Mouse (Mus musculus): Measurements from ENCODE around the gene A4galt. TPM values are rescaled to one million over a fixed set of nuclear protein-coding genes. Genes with fewer than 3 reads are reported as not detected.

The A4galt gene
- total and polyA plus RNA-seq, 2 experiments from 2014 or later: 5.1 to 7.9 TPM

DNA sequence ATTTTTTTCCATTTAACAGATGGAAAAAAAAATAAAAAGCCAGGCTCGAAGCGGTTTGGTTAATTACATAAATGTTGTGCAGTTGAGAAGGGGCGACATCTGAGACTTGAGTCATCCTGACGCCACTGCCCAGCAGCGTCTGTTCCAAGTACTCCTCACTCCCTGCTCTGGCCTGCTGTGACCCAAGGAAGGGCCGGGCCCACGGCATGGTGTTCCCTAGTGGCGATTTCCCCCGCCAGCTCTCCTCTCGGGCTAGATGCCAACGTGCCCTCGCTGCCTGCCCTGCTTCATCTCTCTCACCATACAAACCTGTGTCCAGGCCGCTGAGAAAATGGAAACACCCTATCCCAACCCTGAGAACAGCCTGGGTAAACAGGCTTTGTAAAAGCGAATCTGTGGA lies 486 bp upstream of the A4galt start:
- no peak overlapping the region for H3K4me2 ChIP-seq (ENCODE audit: low read depth, low read length, poor library complexity, severe bottlenecking)

DNA sequence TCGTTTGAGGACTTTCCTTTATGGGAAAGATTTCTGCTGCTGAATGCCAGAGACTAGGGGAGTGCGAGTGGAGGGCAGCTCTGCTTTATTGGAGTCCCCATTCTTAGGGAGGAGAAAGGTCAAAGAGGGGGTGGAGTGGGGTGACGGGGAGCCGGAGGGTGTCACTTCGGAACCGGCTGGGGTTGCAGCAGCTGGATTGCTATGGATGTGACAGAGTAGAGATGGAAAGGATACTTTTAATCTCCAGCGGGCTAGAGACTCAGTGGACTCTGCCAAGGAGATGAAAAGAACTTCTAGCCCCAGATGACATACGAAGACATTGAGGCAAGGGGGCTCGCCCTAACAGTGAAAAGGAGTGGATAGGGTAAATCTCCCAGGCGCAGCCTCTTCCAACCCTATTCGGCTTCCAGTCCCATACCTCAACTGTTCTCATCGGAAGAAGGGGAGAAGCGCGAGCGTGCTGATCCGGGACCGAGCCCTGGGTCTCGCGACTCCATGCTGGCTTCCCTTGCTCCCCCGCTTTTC lies 861 bp downstream of the A4galt start:
- no peaks in the 10 kb centered on the region for H3K36me3 ChIP-seq (ENCODE audit: insufficient read depth, low read length)
- ATAC-seq (ENCODE audit: low FRiP score) (no peak), DNase-seq (ENCODE audit: low spot score) (no peak)
- H3K9me3 ChIP-seq (ENCODE audit: low read length): no peaks in the 10 kb centered on the region
- TF ChIP-seq CTCF (IDR thresholded peaks at IDR 0.05): no peak
- H3K4me3 ChIP-seq (ENCODE audit: low read depth, low read length): peak overlapping the region; percentile 46
- H3K27ac ChIP-seq (ENCODE audit: low read depth, low read length): no peak overlapping the region
- peak overlapping the region; percentile 79 for H3K4me2 ChIP-seq (ENCODE audit: low read depth, low read length, poor library complexity, severe bottlenecking)
- no peaks in the 10 kb centered on the region for H3K4me1 ChIP-seq (ENCODE audit: insufficient read depth, low read length)
- H3K9ac ChIP-seq (replicated peaks; ENCODE audit: low read length, poor library complexity, severe bottlenecking): 0 out of 2 replicates have a peak overlapping the region, but pooled peaks have one; percentile 26
- peaks cover 27% of the 10 kb centered on the region for H3K27me3 ChIP-seq (ENCODE audit: insufficient read depth, low read length)
- 2% methylated on average over 19 of the region's 20 CpGs for WGBS

More for the DNA sequence above, 486 bp upstream of the A4galt start:
- Histone ChIP-seq H3K27me3 (ENCODE audit: insufficient read depth, low read length) (peaks cover 27% of the 10 kb centered on the region), H3K4me3 (ENCODE audit: low read depth, low read length) (no peak overlapping the region), H3K9me3 (ENCODE audit: low read length) (no peaks in the 10 kb centered on the region), H3K27ac (ENCODE audit: low read depth, low read length) (no peak overlapping the region), H3K4me1 (ENCODE audit: insufficient read depth, low read length) (no peaks in the 10 kb centered on the region), H3K9ac (replicated peaks; ENCODE audit: low read length, poor library complexity, severe bottlenecking) (no peak overlapping the region), H3K36me3 (ENCODE audit: insufficient read depth, low read length) (no peaks in the 10 kb centered on the region)
- no peak for ATAC-seq (ENCODE audit: low FRiP score)
- TF ChIP-seq CTCF (IDR thresholded peaks at IDR 0.05): no peak
- 74% methylated on average over 14 of the region's 14 CpGs for WGBS
- no peak for DNase-seq (ENCODE audit: low spot score)

DNA sequence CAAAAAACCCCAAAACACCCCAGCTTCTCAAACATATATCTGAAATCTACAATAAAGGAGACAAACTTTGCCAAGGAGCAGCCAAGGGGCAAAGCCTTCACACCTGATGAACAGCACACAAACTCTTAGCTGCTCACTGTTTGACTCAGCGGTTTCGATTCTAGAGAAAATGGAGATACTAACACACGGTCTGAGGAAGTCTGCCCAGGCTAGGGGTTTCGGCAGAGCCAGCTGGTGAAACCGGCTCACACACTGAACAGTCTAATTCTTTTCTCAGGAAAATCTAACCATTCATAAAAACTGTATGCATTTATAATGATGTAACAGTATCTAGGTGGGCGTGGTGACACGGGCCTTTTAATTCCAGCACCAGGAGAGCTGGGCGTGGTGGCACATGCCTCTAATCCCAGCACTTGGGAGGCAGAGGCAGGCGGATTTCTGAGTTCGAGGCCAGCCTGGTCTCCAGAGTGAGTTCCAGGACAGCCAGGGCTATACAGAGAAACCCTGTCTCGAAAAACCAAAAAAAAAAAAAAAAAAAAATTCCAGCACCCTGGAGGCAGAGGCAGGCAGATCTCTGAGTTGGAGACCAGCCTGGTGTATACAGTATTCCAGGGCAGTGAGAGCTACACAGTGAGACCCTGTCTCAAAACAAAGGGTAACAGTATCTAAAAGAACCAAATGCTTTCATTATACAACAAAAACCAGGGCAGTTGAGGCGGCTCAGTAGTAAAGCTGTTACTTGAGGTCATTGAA lies 1.9 kb downstream of the A4galt start:
- Histone ChIP-seq H3K27me3 (ENCODE audit: insufficient read depth, low read length) (peaks cover 27% of the 10 kb centered on the region), H3K9ac (replicated peaks; ENCODE audit: low read length, poor library complexity, severe bottlenecking) (no peak overlapping the region), H3K4me3 (ENCODE audit: low read depth, low read length) (no peak overlapping the region), H3K9me3 (ENCODE audit: low read length) (no peaks in the 10 kb centered on the region), H3K4me2 (ENCODE audit: low read depth, low read length, poor library complexity, severe bottlenecking) (no peak overlapping the region), H3K27ac (ENCODE audit: low read depth, low read length) (no peak overlapping the region), H3K36me3 (ENCODE audit: insufficient read depth, low read length) (no peaks in the 10 kb centered on the region), H3K4me1 (ENCODE audit: insufficient read depth, low read length) (no peaks in the 10 kb centered on the region)
- no peak for ATAC-seq (ENCODE audit: low FRiP score)
- TF ChIP-seq CTCF (IDR thresholded peaks at IDR 0.05): no peak
- WGBS: 86% methylated on average over 12 of the region's 12 CpGs
- DNase-seq (ENCODE audit: low spot score): no peak

DNA sequence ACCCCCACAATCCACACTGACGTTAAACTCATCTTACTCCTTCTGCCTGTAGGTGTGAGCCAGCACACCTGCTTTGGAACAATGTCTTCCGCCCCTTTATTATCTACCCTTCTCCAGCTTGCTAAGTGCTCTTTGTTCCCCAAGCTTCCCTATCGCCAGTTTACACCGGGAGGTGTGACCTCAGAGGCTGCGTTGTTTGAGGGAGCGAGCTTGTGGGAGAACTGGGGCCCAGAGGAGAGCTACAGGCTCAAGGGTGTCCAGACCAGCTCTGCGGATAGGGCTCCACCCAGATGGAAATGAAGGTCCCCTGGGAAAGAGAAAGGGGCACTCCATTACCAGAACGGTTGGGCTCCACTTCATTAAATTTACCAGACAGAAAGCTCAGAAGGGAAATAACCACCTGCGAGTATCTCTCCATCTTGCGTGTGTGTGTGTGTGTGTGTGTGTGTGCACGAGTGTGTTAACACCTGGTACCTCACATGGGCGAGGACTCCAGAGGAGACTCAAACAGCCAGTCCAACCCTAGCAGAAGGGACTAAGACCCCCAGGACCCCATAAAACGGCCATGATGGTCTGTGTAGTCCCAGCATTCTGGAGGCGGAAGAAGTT lies 3.2 kb downstream of the A4galt start:
- 71% methylated on average over 14 of the region's 14 CpGs for WGBS
- no peak overlapping the region for H3K4me3 ChIP-seq (ENCODE audit: low read depth, low read length)
- no peaks in the 10 kb centered on the region for H3K9me3 ChIP-seq (ENCODE audit: low read length)
- H3K36me3 ChIP-seq (ENCODE audit: insufficient read depth, low read length): no peaks in the 10 kb centered on the region
- DNase-seq (ENCODE audit: low spot score): no peak
- H3K4me2 ChIP-seq (ENCODE audit: low read depth, low read length, poor library complexity, severe bottlenecking): no peak overlapping the region
- H3K4me1 ChIP-seq (ENCODE audit: insufficient read depth, low read length): no peaks in the 10 kb centered on the region
- no peak for ATAC-seq (ENCODE audit: low FRiP score)
- H3K27me3 ChIP-seq (ENCODE audit: insufficient read depth, low read length): peaks cover 27% of the 10 kb centered on the region
- H3K27ac ChIP-seq (ENCODE audit: low read depth, low read length): no peak overlapping the region
- TF ChIP-seq CTCF (IDR thresholded peaks at IDR 0.05): no peak
- no peak overlapping the region for H3K9ac ChIP-seq (replicated peaks; ENCODE audit: low read length, poor library complexity, severe bottlenecking)

DNA sequence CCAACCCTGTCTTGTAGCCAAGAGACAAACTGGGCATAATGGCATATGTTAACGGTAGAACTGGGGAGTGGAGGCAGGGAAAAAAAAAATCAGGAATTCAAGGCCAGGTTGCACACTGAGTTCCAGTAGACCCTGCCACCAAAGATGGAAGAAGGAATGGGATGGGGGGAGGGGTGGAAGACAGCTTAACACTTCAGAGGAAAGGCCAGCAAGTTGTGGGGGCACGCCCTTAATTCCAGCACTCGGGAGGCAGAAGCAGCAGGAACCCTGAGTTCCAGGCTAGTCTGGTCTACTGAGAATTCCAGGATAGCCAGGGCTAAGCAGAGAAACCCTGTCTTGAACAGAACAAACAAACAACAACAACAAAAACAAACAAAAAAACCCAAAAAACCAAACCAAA lies 7.2 kb downstream of the A4galt start:
- H3K36me3 ChIP-seq (ENCODE audit: insufficient read depth, low read length): no peaks in the 10 kb centered on the region
- 78% methylated on average over 3 of the region's 3 CpGs for WGBS

More for the DNA sequence above, 7.2 kb downstream of the A4galt start:
- ATAC-seq (ENCODE audit: low FRiP score) (no peak), DNase-seq (ENCODE audit: low spot score) (no peak)
- H3K9ac ChIP-seq (replicated peaks; ENCODE audit: low read length, poor library complexity, severe bottlenecking): no peak overlapping the region
- H3K9me3 ChIP-seq (ENCODE audit: low read length): no peaks in the 10 kb centered on the region
- no peak overlapping the region for H3K4me2 ChIP-seq (ENCODE audit: low read depth, low read length, poor library complexity, severe bottlenecking)
- peaks cover under 1% of the 10 kb centered on the region; the same call in 1 of the 2 replicates for H3K27me3 ChIP-seq (ENCODE audit: insufficient read depth, low read length)
- no peaks in the 10 kb centered on the region for H3K4me1 ChIP-seq (ENCODE audit: insufficient read depth, low read length)
- no peak for TF ChIP-seq CTCF (IDR thresholded peaks at IDR 0.05)
- no peak overlapping the region for H3K27ac ChIP-seq (ENCODE audit: low read depth, low read length)
- no peak overlapping the region for H3K4me3 ChIP-seq (ENCODE audit: low read depth, low read length)

All from midbrain, postnatal 0 days (tissue).